Mouse (Mus musculus) heart, adult 2 months (tissue): ENCODE results near the gene Krt10. TPM values are rescaled to one million over a fixed set of nuclear protein-coding genes. Genes with fewer than 3 reads are reported as not detected.

ENCODE experiments used
- DNase-seq, 2 experiments: peaks; one replicate each; pipeline ENCODE4 v3.0.0; 2021
- H3K27ac ChIP-seq: fragments of 200-600 bp; 2 replicates; pipeline ENCODE4 v1.8.1; 2022
- H3K27me3 ChIP-seq: fragments of 200-500 bp; 2 replicates; pipeline ENCODE4 v1.6.1; 2012; ENCODE audit warnings: mild to moderate bottlenecking, low read length, inconsistent platforms, mixed read lengths; ENCODE audit not compliant: control insufficient read depth, insufficient read depth
- H3K36me3 ChIP-seq: fragments of 200-500 bp; 2 replicates; pipeline ENCODE4 v1.6.1; 2012; ENCODE audit warnings: low read length, inconsistent platforms; ENCODE audit not compliant: control insufficient read depth, insufficient read depth
- H3K4me1 ChIP-seq: fragments of 200-500 bp; 2 replicates; pipeline ENCODE4 v1.6.1; 2011; ENCODE audit warnings: low read length; ENCODE audit not compliant: control insufficient read depth, insufficient read depth
- H3K4me3 ChIP-seq: fragments of 200-600 bp; 2 replicates; pipeline ENCODE4 v1.8.1; 2022
- H3K79me2 ChIP-seq: fragments of 200-500 bp; replicated peaks from 2 replicates; pipeline ENCODE4 v1.6.1; 2012; ENCODE audit warnings: mild to moderate bottlenecking, inconsistent platforms, low read length, moderate library complexity, mixed read lengths; ENCODE audit not compliant: control insufficient read depth, insufficient read depth
- H3K9ac ChIP-seq: fragments of 200-500 bp; 2 replicates; pipeline ENCODE4 v1.6.1; 2012; ENCODE audit warnings: low read depth, mild to moderate bottlenecking, control low read depth, inconsistent platforms, low read length, mixed read lengths
- CTCF ChIP-seq: fragments of 200-600 bp; IDR thresholded peaks from 2 replicates; pipeline ENCODE4 v1.8.1; 2022; ENCODE audit warnings: antibody characterized with exemption, mild to moderate bottlenecking, moderate library complexity
- EP300 ChIP-seq: fragments of 200-500 bp; IDR thresholded peaks from 2 replicates; pipeline ENCODE4 v1.6.1; 2011; ENCODE audit warnings: low read depth, low read length, control low read depth; ENCODE audit not compliant: insufficient read depth
- POLR2A ChIP-seq: fragments of 200-500 bp; IDR thresholded peaks from 2 replicates; pipeline ENCODE4 v1.6.1; 2011; ENCODE audit warnings: mild to moderate bottlenecking, low read depth, low read length, control low read depth; ENCODE audit not compliant: insufficient read depth
- WGBS: fragments of 180-500 bp; shearing (Covaris S2); methylation state at CpG from one replicate; pipeline ENCODE4 v1.1.7; 2018; 5-methylcytosine and 5-hydroxymethylcytosine counted together
- intact Hi-C: fragments of 180-260 bp; cut with DNase I; formaldehyde crosslinking; loops from one replicate; pipeline ENCODE4 v1.15.1; 2025
- polyA plus RNA-seq: library from polyadenylated mRNA; depleted of rRNA; stranded (reverse); fragments of >200 nt; gene quantifications from 2 replicates; pipeline ENCODE4 v1.2.3, GENCODE M21; 2012
- total RNA-seq, 2 experiments: library from RNA; stranded (reverse); gene quantifications; 2 replicates each; pipeline ENCODE4 v1.2.3; 2021

Krt10 gene
- total and polyA plus RNA-seq, 3 experiments = 1.6 to 5.1 (median 4.4) TPM

- intact Hi-C loops = no loop called here
- Histone ChIP-seq H3K27me3 (0 out of 2 replicates have a peak, but pooled peaks cover 2% of the 10 kb centered on the region), H3K9ac (no peak overlapping the region), H3K36me3 (no peaks in the 10 kb centered on the region), H3K4me3 (no peak overlapping the region), H3K4me1 (no peaks in the 10 kb centered on the region), H3K79me2 (no peaks in the 10 kb centered on the region), H3K27ac (no peak overlapping the region)
- 63% methylated on average over 16 of the region's 16 CpGs for WGBS
- TF ChIP-seq POLR2A (no peak), CTCF (no peak)
- no peak for DNase-seq
Observed at GRCm38 (mm10) chr11:99417819-99418218, 28.7 kb upstream of the Krt10 start.

DNA sequence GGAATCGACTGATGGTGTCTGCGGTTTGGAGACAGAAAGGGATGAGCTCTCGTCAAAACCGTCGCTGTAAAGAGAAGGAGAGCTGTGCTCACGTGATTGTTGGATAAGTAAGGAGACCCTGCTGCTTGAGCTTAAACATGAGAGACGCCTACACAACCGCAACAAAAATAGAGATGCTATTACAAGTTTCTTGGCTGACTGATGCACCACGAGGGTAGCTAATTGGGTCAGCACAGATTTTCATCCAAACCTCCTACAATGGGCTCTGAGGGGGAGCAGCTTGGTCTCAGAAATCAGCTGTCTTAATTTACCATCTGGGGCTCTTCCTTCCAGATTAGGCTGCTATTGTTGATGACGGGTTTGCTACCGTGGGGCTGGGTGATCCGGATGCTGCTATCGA, 27.7 kb upstream of the Krt10 start:
- intact Hi-C loops = no loop called here
- Histone ChIP-seq H3K9ac (no peak overlapping the region), H3K4me1 (no peaks in the 10 kb centered on the region), H3K27me3 (no peaks in the 10 kb centered on the region), H3K4me3 (no peak overlapping the region), H3K79me2 (no peaks in the 10 kb centered on the region), H3K27ac (no peak overlapping the region), H3K36me3 (no peaks in the 10 kb centered on the region)
- DNase-seq = no peak
- TF ChIP-seq CTCF (no peak), POLR2A (no peak), EP300 (no peak)
- WGBS = 72% methylated on average over 13 of the region's 13 CpGs

DNA sequence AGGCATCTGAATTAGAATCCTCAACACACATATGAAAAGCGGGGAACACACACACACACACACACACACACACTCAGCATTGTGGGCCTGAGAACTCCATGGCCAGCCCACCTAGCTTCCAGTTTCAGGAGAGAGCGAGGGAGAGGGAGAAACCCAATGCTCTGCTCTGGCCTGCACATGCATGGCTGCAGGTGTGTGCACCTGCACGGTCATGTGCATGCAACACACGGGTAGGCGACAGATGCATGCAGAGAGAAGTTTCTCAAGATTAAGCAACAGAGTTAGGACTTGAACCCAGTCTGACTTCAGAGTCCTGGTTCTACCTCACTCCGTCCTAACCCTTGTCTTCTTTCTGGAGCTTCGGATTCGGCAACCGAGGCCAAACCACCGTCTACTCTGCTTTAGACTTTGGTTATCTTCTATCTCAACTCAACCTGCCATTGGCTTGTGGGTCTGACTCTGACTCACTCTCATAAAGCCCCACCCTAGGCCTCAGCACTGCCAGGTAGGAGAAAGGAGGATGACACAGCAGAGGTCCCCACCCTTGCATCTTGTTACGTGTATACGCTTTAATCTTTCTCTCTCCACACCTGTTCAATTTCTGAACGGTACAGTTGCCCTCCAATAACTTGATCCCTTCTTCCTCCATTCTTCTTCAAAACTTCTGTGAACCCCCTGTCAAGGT, 25.4 kb upstream of the Krt10 start:
- 87% methylated on average over 13 of the region's 13 CpGs for WGBS
- H3K4me3 ChIP-seq = no peak overlapping the region
- H3K79me2 ChIP-seq = no peaks in the 10 kb centered on the region
- no peak for DNase-seq
- intact Hi-C loops = no loop called here
- H3K9ac ChIP-seq = no peak overlapping the region
- H3K4me1 ChIP-seq = no peaks in the 10 kb centered on the region
- H3K27me3 ChIP-seq = no peaks in the 10 kb centered on the region
- H3K36me3 ChIP-seq = no peaks in the 10 kb centered on the region
- TF ChIP-seq POLR2A = no peak
- TF ChIP-seq CTCF = no peak
- no peak overlapping the region for H3K27ac ChIP-seq

DNA sequence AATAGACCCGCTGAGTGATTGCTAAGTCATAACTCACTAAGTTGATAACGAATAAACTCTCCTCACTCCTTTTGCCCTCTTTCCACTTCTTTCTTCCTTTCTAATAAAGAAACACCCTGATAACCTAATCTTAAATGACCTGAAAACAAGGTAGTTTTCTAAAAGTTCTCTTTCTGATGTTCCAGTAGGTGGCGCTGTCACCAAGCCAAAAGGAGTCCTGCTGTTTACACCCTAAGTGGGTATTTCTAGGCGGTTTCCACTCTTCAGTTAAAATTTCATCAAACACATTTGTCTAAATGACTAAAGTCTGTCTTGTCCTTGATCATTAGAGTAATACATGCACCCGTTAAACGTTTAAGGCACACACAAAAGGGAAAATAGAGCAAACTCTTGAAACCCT, 24.1 kb upstream of the Krt10 start:
- WGBS = 18% methylated on average over 6 of the region's 6 CpGs
- H3K9ac ChIP-seq = no peak overlapping the region
- H3K36me3 ChIP-seq = no peaks in the 10 kb centered on the region
- no peak overlapping the region for H3K27ac ChIP-seq
- no peak for TF ChIP-seq POLR2A
- TF ChIP-seq EP300 = no peak
- peak; percentile 82 for TF ChIP-seq CTCF
- H3K79me2 ChIP-seq = no peaks in the 10 kb centered on the region
- no peak for DNase-seq
- H3K4me1 ChIP-seq = no peaks in the 10 kb centered on the region
- intact Hi-C loops = no loop called here
- no peaks in the 10 kb centered on the region for H3K27me3 ChIP-seq
- H3K4me3 ChIP-seq = no peak overlapping the region

DNA sequence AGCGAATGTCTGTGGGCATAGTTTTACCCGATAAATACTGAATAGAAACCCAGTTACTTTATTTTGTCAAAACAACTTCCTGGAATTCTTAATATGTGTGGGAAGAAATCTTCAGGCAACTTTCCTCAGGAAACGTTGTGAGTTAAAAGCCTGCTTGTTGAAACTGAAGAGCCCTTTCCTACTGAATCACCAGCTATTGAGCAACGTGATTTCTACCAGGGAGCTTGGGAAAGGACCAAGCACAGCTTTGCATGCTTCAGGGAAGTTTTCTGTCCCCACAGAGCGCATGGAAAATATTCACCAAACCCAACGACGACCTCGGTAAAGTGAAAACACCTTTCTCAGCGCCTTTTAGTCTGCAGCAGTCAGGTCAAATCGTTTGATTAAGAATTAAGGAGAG, 17.0 kb upstream of the Krt10 start:
- Histone ChIP-seq H3K27me3 (no peaks in the 10 kb centered on the region; the same call in 1 of the 2 replicates), H3K4me3 (no peak overlapping the region), H3K9ac (no peak overlapping the region), H3K79me2 (no peaks in the 10 kb centered on the region), H3K36me3 (no peaks in the 10 kb centered on the region), H3K27ac (no peak overlapping the region), H3K4me1 (no peaks in the 10 kb centered on the region)
- TF ChIP-seq POLR2A (no peak), EP300 (no peak)
- 54% methylated on average over 10 of the region's 10 CpGs for WGBS
- intact Hi-C loops = no loop called here
- no peak for DNase-seq

DNA sequence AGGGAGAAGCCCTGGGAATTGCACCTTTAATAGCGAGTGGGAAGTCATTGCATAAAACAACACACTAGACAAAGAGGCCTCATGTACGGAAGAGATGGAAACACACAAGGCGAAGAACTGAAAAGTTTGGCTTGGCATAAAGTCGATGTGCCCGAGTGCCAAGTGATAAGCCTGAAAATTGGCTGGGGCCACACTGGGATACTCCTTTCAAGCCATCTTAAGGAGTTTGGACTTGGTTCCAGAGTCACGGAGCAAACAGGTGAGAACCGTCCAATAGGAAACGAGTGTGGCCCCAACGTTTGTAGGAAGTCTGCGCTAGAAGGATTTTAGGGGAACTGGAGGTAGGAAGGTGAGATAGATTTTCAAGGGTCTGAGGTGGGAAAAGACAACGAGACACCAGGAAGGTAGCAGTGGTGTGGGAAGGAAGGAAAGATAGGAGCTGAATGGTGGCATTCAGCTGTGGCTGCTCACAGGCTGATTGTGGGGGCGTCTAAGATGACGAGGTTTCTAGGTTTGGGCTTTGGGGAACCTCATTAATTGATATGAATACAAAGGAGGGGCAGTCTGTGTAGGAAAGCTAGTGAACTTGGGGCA, 10.9 kb upstream of the Krt10 start:
- intact Hi-C loops = no loop called here
- Histone ChIP-seq H3K27ac (no peak overlapping the region), H3K27me3 (no peaks in the 10 kb centered on the region; the same call in 1 of the 2 replicates), H3K4me1 (no peaks in the 10 kb centered on the region), H3K79me2 (no peaks in the 10 kb centered on the region), H3K4me3 (no peak overlapping the region), H3K9ac (no peak overlapping the region), H3K36me3 (no peaks in the 10 kb centered on the region)
- TF ChIP-seq POLR2A (no peak), EP300 (no peak), CTCF (no peak)
- 67% methylated on average over 13 of the region's 13 CpGs for WGBS
- DNase-seq = no peak
